Mouse (Mus musculus) small intestine, adult 2 months (tissue): ENCODE measurements at regions not wholly inside any gene's neighbourhood (a gene's known extent, or its start where the extent isn't known, plus 50 kb on each side); places are given as distances from the start of the nearest gene placed in this dataset.

ENCODE experiments used
- H3K27ac ChIP-seq: fragments of 200-500 bp; 2 replicates; pipeline ENCODE4 v1.5.1; 2012; ENCODE audit warnings: low read depth, low read length, control low read depth, inconsistent platforms; ENCODE audit not compliant: insufficient read depth
- H3K27me3 ChIP-seq: fragments of 200-500 bp; 2 replicates; pipeline ENCODE4 v1.6.1; 2012; ENCODE audit warnings: mild to moderate bottlenecking, moderate library complexity, low read length, inconsistent platforms; ENCODE audit not compliant: control insufficient read depth, insufficient read depth
- H3K36me3 ChIP-seq: fragments of 200-500 bp; 2 replicates; pipeline ENCODE4 v1.6.1; 2012; ENCODE audit warnings: mild to moderate bottlenecking, low read length, control low read depth, inconsistent platforms; ENCODE audit not compliant: control insufficient read depth, insufficient read depth
- H3K4me1 ChIP-seq: fragments of 200-500 bp; 2 replicates; pipeline ENCODE4 v1.6.1; 2012; ENCODE audit warnings: low read length, inconsistent platforms, mixed read lengths; ENCODE audit not compliant: control insufficient read depth, insufficient read depth, insufficient read length
- H3K4me3 ChIP-seq: fragments of 200-500 bp; 2 replicates; pipeline ENCODE4 v1.5.1; 2012; ENCODE audit warnings: low read depth, mild to moderate bottlenecking, control low read depth, inconsistent platforms, low read length, moderate library complexity
- CTCF ChIP-seq: fragments of 200-500 bp; IDR thresholded peaks from 2 replicates; pipeline ENCODE4 v1.5.1; 2012; ENCODE audit warnings: low read depth, mild to moderate bottlenecking, control low read depth, inconsistent platforms, low read length, moderate library complexity, mixed read lengths; ENCODE audit not compliant: insufficient replicate concordance, insufficient read length; ENCODE audit errors: extremely low read depth
- POLR2A ChIP-seq: fragments of 200-500 bp; IDR thresholded peaks from 2 replicates; pipeline ENCODE4 v1.6.1; 2012; ENCODE audit warnings: low read depth, mild to moderate bottlenecking, control low read depth, inconsistent platforms, low read length, moderate library complexity
- WGBS: fragments of 180-500 bp; shearing (Covaris S2); methylation state at CpG from one replicate; pipeline ENCODE4 v1.1.7; 2018; 5-methylcytosine and 5-hydroxymethylcytosine counted together

GRCm38 (mm10) chr6:52368734-52369412, 55.6 kb downstream of the Evx1 start:
- no peaks in the 10 kb centered on the region for H3K4me1 ChIP-seq
- TF ChIP-seq POLR2A (no peak), CTCF (no peak)
- no peak overlapping the region for H3K27ac ChIP-seq
- no peaks in the 10 kb centered on the region for H3K27me3 ChIP-seq
- H3K36me3 ChIP-seq: no peaks in the 10 kb centered on the region
- H3K4me3 ChIP-seq: no peak overlapping the region
- WGBS: 36% methylated on average over 12 of the region's 12 CpGs

- H3K36me3 ChIP-seq: no peaks in the 10 kb centered on the region
- WGBS: 86% methylated on average over 8 of the region's 8 CpGs
Measured at GRCm38 (mm10) chr6:52370806-52371360, 57.6 kb downstream of the Evx1 start.

GRCm38 (mm10) chr6:52379146-52379545, 65.8 kb downstream of the Evx1 start:
- TF ChIP-seq CTCF (no peak), POLR2A (no peak)
- 76% methylated on average over 3 of the region's 3 CpGs for WGBS
- Histone ChIP-seq H3K27me3 (no peaks in the 10 kb centered on the region), H3K36me3 (no peaks in the 10 kb centered on the region), H3K4me3 (no peak overlapping the region), H3K27ac (no peak overlapping the region), H3K4me1 (no peaks in the 10 kb centered on the region)

More at GRCm38 (mm10) chr6:52370806-52371360, 57.6 kb downstream of the Evx1 start:
- Histone ChIP-seq H3K27ac (no peak overlapping the region), H3K4me1 (no peaks in the 10 kb centered on the region), H3K4me3 (no peak overlapping the region), H3K27me3 (no peaks in the 10 kb centered on the region)
- no peak for TF ChIP-seq CTCF
- no peak for TF ChIP-seq POLR2A

GRCm38 (mm10) chr6:52379588-52379987, 66.3 kb downstream of the Evx1 start:
- H3K27me3 ChIP-seq: no peaks in the 10 kb centered on the region
- H3K4me1 ChIP-seq: no peaks in the 10 kb centered on the region
- H3K36me3 ChIP-seq: no peaks in the 10 kb centered on the region
- H3K27ac ChIP-seq: no peak overlapping the region
- TF ChIP-seq CTCF (no peak), POLR2A (no peak)
- no peak overlapping the region for H3K4me3 ChIP-seq
- 58% methylated on average over 5 of the region's 5 CpGs for WGBS

- Histone ChIP-seq H3K27me3 (no peaks in the 10 kb centered on the region), H3K36me3 (no peaks in the 10 kb centered on the region), H3K27ac (no peak overlapping the region), H3K4me1 (no peaks in the 10 kb centered on the region), H3K4me3 (no peak overlapping the region)
- TF ChIP-seq POLR2A (no peak), CTCF (no peak)
- WGBS: 42% methylated on average over 2 of the region's 2 CpGs
Measured at GRCm38 (mm10) chr6:52385044-52385443, 71.7 kb downstream of the Evx1 start.

GRCm38 (mm10) chr6:52401404-52401803, 88.1 kb downstream of the Evx1 start:
- 9% methylated on average over 5 of the region's 5 CpGs for WGBS
- H3K4me1 ChIP-seq: peaks cover 9% of the 10 kb centered on the region; the same call in 1 of the 2 replicates
- no peak overlapping the region for H3K27ac ChIP-seq
- no peaks in the 10 kb centered on the region for H3K27me3 ChIP-seq
- TF ChIP-seq POLR2A: no peak
- no peak for TF ChIP-seq CTCF
- no peak overlapping the region for H3K4me3 ChIP-seq
- no peaks in the 10 kb centered on the region for H3K36me3 ChIP-seq

GRCm38 (mm10) chr6:52409991-52410390, 96.7 kb downstream of the Evx1 start:
- 64% methylated on average over 4 of the region's 4 CpGs for WGBS
- Histone ChIP-seq H3K27me3 (no peaks in the 10 kb centered on the region), H3K4me1 (peaks cover 2% of the 10 kb centered on the region; the same call in 1 of the 2 replicates), H3K4me3 (no peak overlapping the region), H3K27ac (no peak overlapping the region), H3K36me3 (no peaks in the 10 kb centered on the region)
- TF ChIP-seq CTCF: no peak
- TF ChIP-seq POLR2A: no peak
